Mouse (Mus musculus) cortical plate, adult 2 months (tissue): ENCODE results near the gene Casp14.

Source experiments
- CTCF ChIP-seq: fragments of 200-500 bp; IDR thresholded peaks from 2 replicates; pipeline ENCODE4 v1.5.1; 2011; ENCODE audit warnings: mild to moderate bottlenecking, control low read depth, low read length; ENCODE audit not compliant: insufficient read depth; ENCODE audit errors: extremely low read depth
- POLR2A ChIP-seq: fragments of 200-500 bp; IDR thresholded peaks from 2 replicates; pipeline ENCODE4 v1.6.1; 2011; ENCODE audit warnings: mild to moderate bottlenecking, low read length, control low read depth; ENCODE audit not compliant: insufficient read depth; ENCODE audit errors: extremely low read depth

DNA sequence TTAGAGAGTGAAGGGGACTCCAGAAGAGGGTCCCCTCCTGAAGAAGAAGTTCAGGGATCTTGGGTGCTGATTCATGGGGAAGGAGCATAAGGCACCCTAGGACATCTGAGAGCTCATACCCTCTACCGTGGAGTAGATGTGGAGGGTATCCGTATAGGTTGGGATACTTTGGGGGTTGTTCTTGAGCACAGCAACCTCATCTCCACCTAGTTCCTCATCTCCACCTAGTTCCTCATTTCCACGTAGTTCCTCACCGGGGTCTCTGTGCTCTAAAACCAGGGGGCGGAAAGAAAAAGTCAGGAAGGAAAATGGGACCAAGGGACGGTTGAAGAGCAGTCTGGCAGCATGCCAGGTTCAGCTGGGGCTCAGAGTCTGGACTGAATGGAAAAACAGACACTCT lies 4.0 kb downstream of the Casp14 start:
- no peak for TF ChIP-seq CTCF
- no peak for TF ChIP-seq POLR2A
